Mouse (Mus musculus): ENCODE data around the gene Atxn7l1.

Gene Atxn7l1

GRCm38 (mm10) chr12:33379624-33380445 is 232.3 kb downstream of the Atxn7l1 start:
- peak; percentile 67 for DNase-seq (ENCODE audit: low spot score)

GRCm38 (mm10) chr12:33388842-33389241 is 241.3 kb downstream of the Atxn7l1 start:
- DNase-seq (ENCODE audit: low spot score): peak; percentile 69

- DNase-seq (ENCODE audit: low spot score): no peak
Measured at GRCm38 (mm10) chr12:33390844-33391560, 243.5 kb downstream of the Atxn7l1 start.

GRCm38 (mm10) chr12:33394804-33395623 is 247.5 kb downstream of the Atxn7l1 start, which contains the start of gene Efcab10:
Gene Efcab10, plus strand, starts transcription at chr12:33394854.
- no peak for DNase-seq (ENCODE audit: low spot score)

- no peak for DNase-seq (ENCODE audit: low spot score)
Measured at GRCm38 (mm10) chr12:33403265-33403693, 255.8 kb downstream of the Atxn7l1 start.

- no peak for DNase-seq (ENCODE audit: low spot score)
Measured at GRCm38 (mm10) chr12:33404996-33405395, 257.5 kb downstream of the Atxn7l1 start.

- DNase-seq (ENCODE audit: low spot score): no peak
Measured at GRCm38 (mm10) chr12:33405398-33406026, 258.0 kb downstream of the Atxn7l1 start.

- DNase-seq (ENCODE audit: low spot score): no peak
Measured at GRCm38 (mm10) chr12:33411580-33412151, 264.2 kb downstream of the Atxn7l1 start.

Data from layer of hippocampus, adult 9-10 months (tissue).